Mouse (Mus musculus) heart, adult 2 months (tissue): ENCODE data around the gene Pgpep1. TPM values are rescaled to one million over a fixed set of nuclear protein-coding genes. Genes with fewer than 3 reads are reported as not detected.
A peak's percentile ranks its signal among the peaks of the same experiment; 100 is the strongest.

Experiments used
- DNase-seq, 2 experiments: peaks; one replicate each; pipeline ENCODE4 v3.0.0; 2021
- H3K27ac ChIP-seq: fragments of 200-600 bp; 2 replicates; pipeline ENCODE4 v1.8.1; 2022
- H3K27me3 ChIP-seq: fragments of 200-500 bp; 2 replicates; pipeline ENCODE4 v1.6.1; 2012; ENCODE audit warnings: mild to moderate bottlenecking, low read length, inconsistent platforms, mixed read lengths; ENCODE audit not compliant: control insufficient read depth, insufficient read depth
- H3K36me3 ChIP-seq: fragments of 200-500 bp; 2 replicates; pipeline ENCODE4 v1.6.1; 2012; ENCODE audit warnings: low read length, inconsistent platforms; ENCODE audit not compliant: control insufficient read depth, insufficient read depth
- H3K4me1 ChIP-seq: fragments of 200-500 bp; 2 replicates; pipeline ENCODE4 v1.6.1; 2011; ENCODE audit warnings: low read length; ENCODE audit not compliant: control insufficient read depth, insufficient read depth
- H3K4me3 ChIP-seq: fragments of 200-600 bp; 2 replicates; pipeline ENCODE4 v1.8.1; 2022
- H3K79me2 ChIP-seq: fragments of 200-500 bp; replicated peaks from 2 replicates; pipeline ENCODE4 v1.6.1; 2012; ENCODE audit warnings: mild to moderate bottlenecking, inconsistent platforms, low read length, moderate library complexity, mixed read lengths; ENCODE audit not compliant: control insufficient read depth, insufficient read depth
- H3K9ac ChIP-seq: fragments of 200-500 bp; 2 replicates; pipeline ENCODE4 v1.6.1; 2012; ENCODE audit warnings: low read depth, mild to moderate bottlenecking, control low read depth, inconsistent platforms, low read length, mixed read lengths
- CTCF ChIP-seq: fragments of 200-600 bp; IDR thresholded peaks from 2 replicates; pipeline ENCODE4 v1.8.1; 2022; ENCODE audit warnings: antibody characterized with exemption, mild to moderate bottlenecking, moderate library complexity
- EP300 ChIP-seq: fragments of 200-500 bp; IDR thresholded peaks from 2 replicates; pipeline ENCODE4 v1.6.1; 2011; ENCODE audit warnings: low read depth, low read length, control low read depth; ENCODE audit not compliant: insufficient read depth
- POLR2A ChIP-seq: fragments of 200-500 bp; IDR thresholded peaks from 2 replicates; pipeline ENCODE4 v1.6.1; 2011; ENCODE audit warnings: mild to moderate bottlenecking, low read depth, low read length, control low read depth; ENCODE audit not compliant: insufficient read depth
- WGBS: fragments of 180-500 bp; shearing (Covaris S2); methylation state at CpG from one replicate; pipeline ENCODE4 v1.1.7; 2018; 5-methylcytosine and 5-hydroxymethylcytosine counted together
- intact Hi-C: fragments of 180-260 bp; cut with DNase I; formaldehyde crosslinking; loops from one replicate; pipeline ENCODE4 v1.15.1; 2025
- polyA plus RNA-seq: library from polyadenylated mRNA; depleted of rRNA; stranded (reverse); fragments of >200 nt; gene quantifications from 2 replicates; pipeline ENCODE4 v1.2.3, GENCODE M21; 2012
- total RNA-seq, 2 experiments: library from RNA; stranded (reverse); gene quantifications; 2 replicates each; pipeline ENCODE4 v1.2.3; 2021

Pgpep1 gene
- total and polyA plus RNA-seq, 3 experiments = 35.5 to 48.4 (median 39.7) TPM

DNA sequence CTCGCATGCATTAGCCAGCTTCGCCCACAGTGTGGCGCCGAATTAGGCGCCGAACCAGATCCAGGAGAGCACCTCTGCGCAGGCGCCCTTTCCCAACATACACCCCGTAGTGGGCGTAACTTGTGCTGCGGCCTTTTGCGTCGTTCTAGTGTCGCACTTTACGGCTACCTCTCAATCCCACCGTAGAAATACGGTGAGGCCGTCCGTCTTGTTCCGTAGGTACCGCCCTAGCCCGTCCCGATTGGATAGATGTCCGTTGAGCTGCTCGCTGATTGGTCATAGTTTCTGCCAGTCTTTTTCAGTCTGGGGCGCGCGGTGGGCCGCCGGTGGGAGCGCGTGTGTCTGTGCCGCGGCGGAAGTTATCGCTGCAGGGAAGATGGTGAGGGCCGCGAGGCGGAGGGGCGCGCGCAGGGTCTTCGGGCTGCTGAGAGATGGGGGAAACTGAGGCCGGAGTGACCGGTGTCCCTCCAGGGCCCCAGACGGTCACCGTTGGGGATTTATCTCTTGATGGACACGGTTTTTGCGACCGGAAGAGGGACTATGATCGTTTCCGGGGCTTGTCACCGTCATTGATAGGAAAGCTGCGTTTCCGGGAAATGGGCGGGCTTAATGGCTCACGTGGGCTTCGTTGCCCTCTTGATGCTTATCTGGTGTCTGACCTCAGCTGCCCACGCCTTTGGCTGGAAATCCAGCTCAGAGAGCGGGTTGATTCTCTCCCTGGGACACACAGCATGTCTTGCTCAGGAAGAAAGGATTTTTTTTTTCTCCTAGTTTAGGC lies 13.1 kb upstream of the Pgpep1 start, which contains the start of gene Lsm4:
TSS of gene Lsm4 (plus strand) at position 170 of the 778 bp plus-strand sequence.
- under 1% methylated on average over 60 of the region's 60 CpGs for WGBS
- no peaks in the 10 kb centered on the region for H3K36me3 ChIP-seq
- H3K4me1 ChIP-seq = peaks cover 9% of the 10 kb centered on the region
- H3K79me2 ChIP-seq = no peaks in the 10 kb centered on the region
- peak; percentile 98 to 99 for DNase-seq
- peak within 1 kb of the TSS; percentile 72 for H3K9ac ChIP-seq
- no peaks in the 10 kb centered on the region for H3K27me3 ChIP-seq
- TF ChIP-seq CTCF (peak; percentile 89), EP300 (peak; percentile 91), POLR2A (peak; percentile 80)
- intact Hi-C loops = loop anchor here (1.0 kb wide), 1 partner anchor 27 kb away; no protein-coding TSS in a partner anchor
- H3K27ac ChIP-seq = peak within 1 kb of the TSS; percentile 98
- H3K4me3 ChIP-seq = peak within 1 kb of the TSS; percentile 71

DNA sequence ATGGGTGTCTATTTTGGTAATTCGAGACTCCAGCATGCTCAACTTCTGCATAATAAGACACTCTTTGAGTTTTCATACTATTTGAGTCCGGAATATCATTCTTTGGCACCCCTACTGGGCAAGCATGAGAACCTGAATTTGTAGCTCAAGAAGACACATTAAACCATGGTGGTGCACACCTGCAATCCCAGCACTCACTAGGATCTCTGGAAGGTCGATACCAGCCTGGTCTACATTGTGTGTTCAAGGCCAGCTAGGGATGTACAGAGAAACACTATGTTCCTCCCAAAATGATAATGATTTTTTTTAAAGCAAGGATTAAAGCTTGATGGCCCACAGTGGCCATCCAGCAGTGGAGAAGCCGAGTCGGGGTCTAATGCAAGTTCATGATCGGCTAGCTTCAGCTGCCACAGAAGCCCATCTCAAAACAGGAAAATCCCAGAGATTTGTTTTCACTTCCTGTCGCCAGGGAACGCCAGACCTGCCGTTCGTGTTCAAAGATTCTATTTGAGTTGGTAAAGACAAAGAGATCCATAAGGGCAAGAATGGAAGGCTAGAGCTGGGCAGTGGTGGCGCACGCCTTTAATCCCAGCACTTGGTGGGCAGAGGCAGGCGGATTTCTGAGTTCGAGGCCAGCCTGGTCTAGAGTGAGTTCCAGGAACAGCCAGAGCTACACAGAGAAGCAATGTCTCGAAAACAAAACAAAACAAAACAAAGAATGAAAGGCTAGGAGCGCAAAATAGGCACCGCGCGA lies 12.3 kb upstream of the Pgpep1 start:
- DNase-seq = no peak
- no peak for TF ChIP-seq CTCF
- TF ChIP-seq EP300 = no peak
- no peak for TF ChIP-seq POLR2A
- Histone ChIP-seq H3K9ac (peak overlapping the region; percentile 17), H3K79me2 (no peaks in the 10 kb centered on the region), H3K36me3 (no peaks in the 10 kb centered on the region), H3K4me3 (peak overlapping the region; percentile 29), H3K4me1 (peaks cover 9% of the 10 kb centered on the region), H3K27ac (peak overlapping the region; percentile 81), H3K27me3 (no peaks in the 10 kb centered on the region)
- intact Hi-C loops = loop anchor here (1.0 kb wide), 1 partner anchor 28 kb away; no protein-coding TSS in a partner anchor
- 32% methylated on average over 19 of the region's 19 CpGs for WGBS

DNA sequence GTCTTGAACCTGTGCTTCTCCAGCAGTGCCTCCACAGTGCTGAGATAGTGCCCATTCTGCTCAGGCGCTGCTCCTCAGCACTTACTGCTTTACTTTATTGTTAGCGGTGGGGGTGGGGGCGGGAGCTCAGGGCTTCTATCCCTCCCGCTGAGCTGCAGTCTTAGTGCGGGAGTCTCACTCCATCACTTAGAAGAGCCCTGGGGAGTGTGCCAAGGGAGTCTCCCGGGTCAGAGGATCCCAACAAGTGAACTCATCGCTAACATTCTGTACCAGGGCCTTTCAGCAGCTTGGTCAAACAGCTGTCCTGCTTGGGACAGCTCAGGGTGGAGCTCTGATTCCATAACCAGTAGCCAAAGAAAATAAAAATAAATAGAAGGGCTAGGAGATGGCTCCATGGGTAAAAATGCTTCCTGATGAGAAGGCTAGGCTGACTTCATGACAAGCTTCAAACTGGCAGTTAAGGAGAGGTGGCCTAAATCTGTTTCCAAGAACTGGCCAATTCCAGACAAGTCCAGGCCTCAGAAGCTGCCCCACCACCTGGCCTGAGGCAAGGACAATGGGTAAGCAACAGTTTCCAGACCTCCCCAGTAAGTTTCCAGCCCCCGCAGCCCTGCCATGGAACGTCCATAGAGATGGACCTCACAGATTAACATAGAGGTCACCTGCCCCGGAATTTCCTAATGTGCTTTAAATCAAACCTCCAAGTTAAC lies 11.6 kb upstream of the Pgpep1 start:
- intact Hi-C loops = no loop called here

DNA sequence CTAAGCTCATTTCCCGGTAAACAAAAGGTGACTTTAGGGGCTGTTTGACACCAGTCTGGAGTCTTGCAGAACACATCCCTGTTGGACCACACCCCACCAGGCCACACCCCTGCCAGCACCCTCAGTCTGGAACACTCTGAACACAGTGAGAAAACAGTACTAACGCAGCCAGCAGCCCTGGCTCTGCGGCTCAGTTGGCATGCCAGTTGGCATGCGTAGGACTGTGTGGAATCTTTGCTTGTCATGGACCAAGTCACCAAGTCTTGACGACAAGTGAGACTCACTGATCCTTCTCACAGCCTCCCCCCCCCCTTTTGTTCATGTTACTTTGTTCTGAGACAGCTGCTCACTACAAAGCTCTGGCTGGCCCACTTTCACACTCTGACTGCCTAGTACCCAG lies 6.9 kb upstream of the Pgpep1 start:
- Histone ChIP-seq H3K9ac (no peak overlapping the region), H3K4me3 (no peak overlapping the region), H3K27me3 (no peaks in the 10 kb centered on the region), H3K27ac (peak overlapping the region; percentile 48), H3K79me2 (no peaks in the 10 kb centered on the region), H3K4me1 (no peaks in the 10 kb centered on the region; the same call in 1 of the 2 replicates), H3K36me3 (no peaks in the 10 kb centered on the region)
- 36% methylated on average over 5 of the region's 5 CpGs for WGBS
- TF ChIP-seq CTCF = no peak
- peak; percentile 61; the same call in 1 of the 2 replicates for TF ChIP-seq EP300
- peak; percentile 63 to 82 for DNase-seq
- intact Hi-C loops = no loop called here

More for the DNA sequence above, 11.6 kb upstream of the Pgpep1 start:
- no peak overlapping the region for H3K9ac ChIP-seq
- peak overlapping the region; percentile 81 for H3K27ac ChIP-seq
- DNase-seq = peak in 1 of 2 experiments; percentile 76
- TF ChIP-seq CTCF = no peak
- no peak for TF ChIP-seq POLR2A
- no peak; the same call in 1 of the 2 replicates for TF ChIP-seq EP300
- H3K27me3 ChIP-seq = no peaks in the 10 kb centered on the region
- WGBS = 57% methylated on average over 10 of the region's 10 CpGs
- H3K36me3 ChIP-seq = no peaks in the 10 kb centered on the region
- peaks cover 9% of the 10 kb centered on the region for H3K4me1 ChIP-seq
- no peak overlapping the region for H3K4me3 ChIP-seq
- no peaks in the 10 kb centered on the region for H3K79me2 ChIP-seq

DNA sequence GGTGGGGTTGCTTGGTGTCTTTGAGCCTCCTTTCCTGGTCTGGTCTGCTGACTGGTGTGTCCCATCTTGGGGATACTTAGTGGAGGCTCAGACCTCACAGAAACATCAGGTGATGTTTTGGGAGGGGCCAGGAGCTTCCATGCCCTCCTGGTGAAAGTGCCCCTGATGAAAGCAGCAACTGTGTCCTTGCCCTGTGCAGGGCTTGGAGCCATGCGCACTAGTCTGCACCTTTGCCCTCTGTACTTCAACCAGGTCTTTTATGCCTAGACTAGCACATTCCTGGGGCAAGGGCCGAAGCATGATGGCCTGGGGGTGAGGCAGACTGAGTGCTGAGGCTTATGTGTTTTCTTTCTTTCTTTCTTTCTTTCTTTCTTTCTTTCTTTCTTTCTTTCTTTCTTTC lies 5.4 kb upstream of the Pgpep1 start:
- Histone ChIP-seq H3K9ac (no peak overlapping the region), H3K27ac (no peak overlapping the region), H3K4me3 (no peak overlapping the region), H3K79me2 (no peaks in the 10 kb centered on the region), H3K27me3 (no peaks in the 10 kb centered on the region), H3K36me3 (no peaks in the 10 kb centered on the region), H3K4me1 (no peaks in the 10 kb centered on the region; the same call in 1 of the 2 replicates)
- TF ChIP-seq EP300 = no peak
- TF ChIP-seq CTCF = no peak
- TF ChIP-seq POLR2A = no peak
- no peak for DNase-seq
- 98% methylated on average over 2 of the region's 2 CpGs for WGBS
- intact Hi-C loops = no loop called here
